Comparison of ENCODE assay signal across 16 mouse cellular contexts in the genomic region with DNA sequence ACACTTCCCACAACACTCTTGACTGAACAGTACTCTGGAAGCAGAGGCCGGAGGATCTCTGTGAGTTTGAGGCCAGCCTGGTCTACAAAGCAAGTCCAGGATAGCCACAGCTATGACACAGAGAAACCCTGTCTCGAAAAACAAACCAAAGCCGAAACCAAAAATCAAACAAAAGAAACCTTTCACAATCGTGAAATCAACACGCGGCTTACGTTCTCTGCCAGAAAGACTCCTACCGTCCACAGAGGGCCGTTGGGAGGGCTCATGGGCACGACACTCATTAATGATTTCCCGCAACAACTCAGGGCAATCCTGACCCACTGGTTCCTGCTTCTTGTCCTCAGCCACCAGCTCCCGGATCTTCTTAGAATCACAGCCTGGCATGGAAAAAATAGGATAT. TPM values are rescaled to one million over a fixed set of nuclear protein-coding genes. Genes with fewer than 3 reads are reported as not detected.
"Had no signal": no experiment of that assay in that cellular context is flagged by ENCODE, and none has a peak within 500 bp of the region (broad histone marks: within the 10 kb centered on the region; RNA-seq: fewer than 3 reads in every experiment).

No protein-coding gene starts in this region.

- H3K9me3 ChIP-seq: neural tube, embryonic 15.5 days; stomach, embryonic 15.5 days had no signal

- H3K4me2 ChIP-seq: neural tube, embryonic 15.5 days; stomach, embryonic 15.5 days had no signal

- H3K36me3 ChIP-seq: neural tube, embryonic 15.5 days; stomach, embryonic 15.5 days had no signal

- H3K27me3 ChIP-seq: neural tube, embryonic 15.5 days; stomach, embryonic 15.5 days had no signal

- DNase-seq: retina, postnatal 1 day; right cerebral cortex, adult 18-20 months; right cerebral cortex, postnatal 14 days; right cerebral cortex, postnatal 25 days; right cerebral cortex, postnatal 4 days; spleen, adult 18-20 months; thymus, adult 18-20 months; thymus, adult 2 months; thymus, postnatal 14 days; thymus, postnatal 25 days; thymus, postnatal 36 days; thymus, postnatal 4 days had no signal

- H3K4me3 ChIP-seq: neural tube, embryonic 15.5 days; stomach, embryonic 15.5 days had no signal

- H3K9ac ChIP-seq: neural tube, embryonic 15.5 days; stomach, embryonic 15.5 days had no signal

- H3K27ac ChIP-seq: neural tube, embryonic 15.5 days; stomach, embryonic 15.5 days; stomach, postnatal 0 days had no signal

- H3K4me1 ChIP-seq: neural tube, embryonic 15.5 days; stomach, embryonic 15.5 days had no signal

RNA-seq across cellular contexts. Expression of gene Mlkl, which starts 23.2 kb away (rescaled TPM):
- polyA plus RNA-seq: neural tube, embryonic 14.5 days had no signal
